Mouse (Mus musculus): ENCODE measurements around the gene Sdcbp2. TPM values are rescaled to one million over a fixed set of nuclear protein-coding genes. Genes with fewer than 3 reads are reported as not detected.

The Sdcbp2 gene
- polyA plus RNA-seq (2014; fragmentation: Illumina TruSeq; extraction: RNeasy Lipid Tissue Mini Kit (QIAGEN cat#74804); ENCODE audit: insufficient read depth, low read depth, low replicate concordance), result 3.7 TPM

GRCm38 (mm10) chr2:151571873-151572700 is at the start of gene Sdcbp2:
Gene Sdcbp2, plus strand, starts transcription at chr2:151572622.

GRCm38 (mm10) chr2:151542323-151543062 is 29.9 kb upstream of the Sdcbp2 start, which contains the start of gene Fkbp1a:
Gene Fkbp1a, plus strand, starts transcription at chr2:151542483.

GRCm38 (mm10) chr2:151632159-151632814 is 59.9 kb downstream of the Sdcbp2 start, which contains the start of gene Snph:
Gene Snph, minus strand, starts transcription at chr2:151632593.

Other genes with a start within 250 kb of the Sdcbp2 start
- not detected for gene 4921509C19Rik, start 96.5 kb upstream of the Sdcbp2 start, polyA plus RNA-seq (2014; fragmentation: Illumina TruSeq; extraction: RNeasy Lipid Tissue Mini Kit (QIAGEN cat#74804); ENCODE audit: insufficient read depth, low read depth, low replicate concordance)
- 74.8 TPM for gene Nsfl1c, start 78.4 kb upstream of the Sdcbp2 start, polyA plus RNA-seq (2014; fragmentation: Illumina TruSeq; extraction: RNeasy Lipid Tissue Mini Kit (QIAGEN cat#74804); ENCODE audit: insufficient read depth, low read depth, low replicate concordance)
- gene Fkbp1a, start 30.1 kb upstream of the Sdcbp2 start, polyA plus RNA-seq (2014; fragmentation: Illumina TruSeq; extraction: RNeasy Lipid Tissue Mini Kit (QIAGEN cat#74804); ENCODE audit: insufficient read depth, low read depth, low replicate concordance), result 370 TPM
- 0.23 TPM for gene Snph, start 60.0 kb downstream of the Sdcbp2 start, polyA plus RNA-seq (2014; fragmentation: Illumina TruSeq; extraction: RNeasy Lipid Tissue Mini Kit (QIAGEN cat#74804); ENCODE audit: insufficient read depth, low read depth, low replicate concordance)
- gene Rad21l, start 95.9 kb downstream of the Sdcbp2 start, polyA plus RNA-seq (2014; fragmentation: Illumina TruSeq; extraction: RNeasy Lipid Tissue Mini Kit (QIAGEN cat#74804); ENCODE audit: insufficient read depth, low read depth, low replicate concordance), result not detected
- not detected for gene Tmem74b, start 129.4 kb downstream of the Sdcbp2 start, polyA plus RNA-seq (2014; fragmentation: Illumina TruSeq; extraction: RNeasy Lipid Tissue Mini Kit (QIAGEN cat#74804); ENCODE audit: insufficient read depth, low read depth, low replicate concordance)
- gene Psmf1, start 171.6 kb downstream of the Sdcbp2 start, polyA plus RNA-seq (2014; fragmentation: Illumina TruSeq; extraction: RNeasy Lipid Tissue Mini Kit (QIAGEN cat#74804); ENCODE audit: insufficient read depth, low read depth, low replicate concordance), result 16.5 TPM